Mouse (Mus musculus) kidney, postnatal 4 days (tissue): ENCODE data around the gene Klhl41.

Experiments
- DNase-seq, 2 experiments: peaks; one replicate each; pipeline ENCODE4 v3.0.0; 2021; ENCODE audit warnings: mixed read lengths in 2 of 2

The Klhl41 gene

DNA sequence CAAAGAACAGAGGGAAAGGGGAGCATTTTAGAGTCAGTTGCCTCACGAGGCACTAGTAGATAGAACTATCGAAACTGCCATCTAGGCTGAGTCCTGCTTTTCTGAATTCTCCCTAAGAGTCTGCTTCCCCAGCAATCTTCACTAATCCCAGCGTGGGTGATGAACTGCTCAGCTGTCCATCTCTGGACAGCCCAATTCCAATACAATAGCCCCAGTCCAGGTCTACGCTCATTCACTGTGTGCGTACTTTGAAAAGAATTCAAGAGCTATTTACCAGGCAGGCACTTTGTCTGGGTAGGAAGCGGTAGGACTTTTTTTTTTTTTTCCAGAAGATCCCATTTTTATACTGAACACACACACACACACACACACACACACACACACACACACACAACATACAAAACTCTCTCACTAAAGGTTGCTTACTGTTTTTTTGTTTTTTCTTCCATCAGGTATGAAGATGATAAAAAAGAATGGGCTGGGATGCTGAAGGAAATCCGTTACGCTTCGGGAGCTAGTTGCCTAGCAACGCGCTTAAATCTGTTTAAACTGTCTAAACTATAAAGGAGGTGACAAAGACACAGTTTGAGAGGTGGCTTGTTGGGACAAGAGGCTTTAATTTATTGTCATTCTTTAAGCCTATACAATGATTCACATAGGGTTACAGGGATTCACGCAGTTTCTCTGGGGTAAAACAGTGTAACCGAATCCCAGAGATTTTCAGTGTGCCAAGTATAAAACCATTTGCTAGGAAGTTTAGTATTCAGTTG lies 13.3 kb downstream of the Klhl41 start:
- peak in 1 of 2 experiments; percentile 9 for DNase-seq

- DNase-seq, result no peak
Measured at GRCm38 (mm10) chr2:69684488-69684887, 14.6 kb downstream of the Klhl41 start.

DNA sequence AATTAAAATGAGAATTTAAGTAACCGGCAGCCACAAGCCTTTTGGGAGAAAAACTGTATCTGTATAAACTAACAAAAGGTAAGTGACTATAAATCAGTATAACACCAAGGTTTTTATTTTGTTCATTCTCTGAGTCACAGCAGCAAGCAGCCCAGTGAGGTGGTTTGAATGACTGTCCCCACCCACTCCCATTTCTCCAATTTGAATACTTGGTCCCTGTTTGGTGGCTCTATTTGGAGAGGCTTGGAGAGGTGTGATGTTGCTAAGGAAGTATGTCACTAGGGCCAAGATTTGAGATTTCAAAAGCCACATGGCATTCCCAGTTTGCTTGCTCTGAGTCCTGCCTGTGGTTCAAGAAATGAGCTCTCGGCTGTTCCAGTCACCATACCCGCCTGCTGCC lies 20.3 kb downstream of the Klhl41 start:
- no peak for DNase-seq

DNA sequence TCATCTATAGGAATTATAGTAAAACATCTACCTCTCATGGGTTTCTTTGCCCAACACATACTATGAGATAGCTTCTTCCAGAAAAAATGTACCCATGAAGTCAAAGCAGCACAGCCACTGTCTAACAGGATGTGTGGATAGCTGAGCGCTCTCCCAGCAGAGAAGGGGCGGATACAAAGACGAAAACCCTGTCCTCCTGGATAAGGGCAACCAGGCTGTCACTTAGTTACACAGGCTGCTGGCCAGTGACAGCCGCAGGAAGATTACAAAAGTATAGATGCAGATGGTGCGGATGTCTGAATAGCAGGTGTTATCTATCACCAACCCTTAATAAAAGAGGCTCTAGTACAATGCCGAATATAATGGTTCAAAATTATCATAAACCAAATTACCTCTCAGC lies 20.9 kb downstream of the Klhl41 start:
- DNase-seq, result no peak

DNA sequence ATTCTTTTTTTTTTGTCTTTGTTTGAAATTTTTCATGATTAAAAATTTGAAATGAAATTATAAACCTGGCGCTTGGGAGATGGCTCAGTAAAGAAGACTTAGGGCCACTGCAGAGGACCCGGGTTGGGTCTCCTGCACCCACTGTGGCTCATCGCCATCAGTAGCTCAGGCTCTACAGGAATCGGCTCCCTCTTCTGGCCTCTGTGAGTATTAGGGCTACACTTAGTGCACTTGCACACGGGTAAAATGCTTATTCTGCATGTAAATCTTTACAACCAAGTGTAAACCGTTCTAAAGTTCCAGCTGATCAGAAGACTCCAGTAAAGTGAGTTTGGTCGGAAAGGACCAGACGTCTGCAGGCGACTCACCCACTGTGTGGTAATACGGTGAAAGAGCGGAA lies 23.6 kb downstream of the Klhl41 start:
- no peak for DNase-seq

GRCm38 (mm10) chr2:69700446-69700845 lies 30.5 kb downstream of the Klhl41 start:
- no peak for DNase-seq

- DNase-seq, result peak in 1 of 2 experiments; percentile 3
Measured at GRCm38 (mm10) chr2:69712171-69712570, 42.3 kb downstream of the Klhl41 start.

- DNase-seq, result peak; percentile 85 to 90
Measured at GRCm38 (mm10) chr2:69712981-69713625, 43.2 kb downstream of the Klhl41 start, which contains the start of gene Fastkd1. Gene Fastkd1 (minus strand): TSS chr2:69713516.

DNA sequence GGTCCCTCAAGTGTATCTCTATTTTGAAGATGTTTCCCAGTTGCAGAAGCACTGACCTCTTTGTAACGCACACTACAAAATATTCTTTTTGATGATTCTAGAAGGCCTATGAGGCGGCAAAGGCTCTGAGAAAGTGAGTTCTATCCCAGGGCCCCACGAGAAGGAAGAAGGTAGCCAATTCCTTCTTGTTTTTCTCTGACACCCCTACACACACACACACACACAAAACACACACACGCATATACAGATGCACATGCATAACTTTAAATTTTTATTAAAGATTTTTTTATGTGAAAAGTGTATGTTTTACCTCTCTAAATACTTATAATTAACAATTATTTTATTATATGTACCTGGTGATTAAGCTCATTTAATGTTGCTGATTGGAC lies 43.7 kb downstream of the Klhl41 start:
- no peak for DNase-seq

DNA sequence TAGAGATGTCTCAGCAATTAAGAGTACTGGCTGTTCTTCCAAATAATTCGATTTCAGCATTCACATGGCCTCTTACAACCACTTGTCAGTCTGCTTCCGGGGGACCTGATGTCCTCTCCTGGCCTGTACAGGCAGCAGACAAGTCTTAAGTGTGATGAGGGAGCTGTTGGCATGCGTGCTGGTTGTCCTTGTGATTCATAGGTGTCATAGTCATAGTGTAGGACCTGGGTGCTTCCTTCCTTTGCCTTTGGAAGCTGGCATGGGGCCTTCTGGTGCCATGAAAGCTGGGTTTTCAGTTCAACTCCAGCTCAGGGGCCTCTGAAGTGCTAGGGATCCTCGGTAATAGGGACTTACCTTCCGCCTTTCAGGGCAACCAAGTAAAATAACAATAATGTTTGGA lies 44.2 kb downstream of the Klhl41 start:
- DNase-seq, result no peak

DNA sequence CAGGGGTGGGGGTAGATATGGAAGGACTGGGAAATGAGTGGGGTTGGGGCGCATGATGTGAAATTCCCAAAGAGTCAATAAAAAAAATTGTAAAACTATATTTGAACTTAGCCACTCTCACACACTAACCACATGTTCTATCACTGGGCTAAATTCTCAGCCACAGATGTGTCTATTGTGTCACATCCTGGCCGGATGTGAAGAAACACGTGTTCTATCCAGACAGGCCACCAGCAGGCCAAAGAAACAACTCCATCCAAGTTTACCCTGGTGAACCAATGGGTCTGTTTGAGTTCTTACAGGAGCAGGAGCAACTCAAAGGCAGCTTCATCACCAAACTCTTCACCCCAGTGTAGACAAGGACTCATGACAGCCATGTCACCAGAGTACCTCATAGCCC lies 46.6 kb downstream of the Klhl41 start:
- DNase-seq, result no peak

GRCm38 (mm10) chr2:69719121-69719520 lies 49.2 kb downstream of the Klhl41 start:
- DNase-seq, result no peak

GRCm38 (mm10) chr2:69722273-69722649 lies 52.3 kb downstream of the Klhl41 start, which contains the start of gene Ppig:
Gene Ppig (plus strand): TSS chr2:69722545.
- no peak for DNase-seq

GRCm38 (mm10) chr2:69722650-69723518 lies 53.0 kb downstream of the Klhl41 start:
- DNase-seq, result peak; percentile 96

- no peak for DNase-seq
Measured at GRCm38 (mm10) chr2:69723519-69723825, 53.6 kb downstream of the Klhl41 start.
